Mouse (Mus musculus): ENCODE results near the gene Gm21987.
A peak's percentile ranks its signal among the peaks of the same experiment; 100 is the strongest.

Gene Gm21987

DNA sequence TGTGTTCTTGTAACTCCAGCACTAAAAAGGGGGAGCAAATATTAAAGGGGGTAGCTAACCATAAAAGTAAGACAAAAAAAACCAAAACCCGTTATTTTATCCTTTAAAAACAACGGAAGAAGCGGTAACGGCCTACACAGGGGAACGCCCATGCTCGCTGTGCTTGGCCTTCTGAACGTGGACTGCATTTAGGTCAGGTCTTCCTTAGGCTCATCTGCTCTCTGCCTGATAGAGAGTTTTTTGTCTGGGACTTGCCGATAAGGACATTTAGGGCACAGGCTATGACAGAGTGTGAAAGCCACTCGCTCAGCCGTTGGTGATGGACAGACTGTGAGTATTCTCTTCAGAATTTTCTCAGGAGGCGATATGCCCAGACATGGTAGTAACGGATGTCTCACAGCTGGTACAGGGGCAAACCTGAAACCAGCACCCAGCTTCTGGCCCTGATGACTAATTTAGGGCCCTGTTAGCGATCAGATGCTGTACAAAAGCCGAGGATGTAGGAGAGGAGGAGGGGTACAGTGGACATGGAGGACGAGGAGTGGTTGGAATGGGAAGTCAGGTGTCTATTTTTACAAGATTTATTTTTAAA lies 25.0 kb downstream of the Gm21987 start:
- DNase-seq (ENCODE audit: low spot score in 2 of 2), result no peak

DNA sequence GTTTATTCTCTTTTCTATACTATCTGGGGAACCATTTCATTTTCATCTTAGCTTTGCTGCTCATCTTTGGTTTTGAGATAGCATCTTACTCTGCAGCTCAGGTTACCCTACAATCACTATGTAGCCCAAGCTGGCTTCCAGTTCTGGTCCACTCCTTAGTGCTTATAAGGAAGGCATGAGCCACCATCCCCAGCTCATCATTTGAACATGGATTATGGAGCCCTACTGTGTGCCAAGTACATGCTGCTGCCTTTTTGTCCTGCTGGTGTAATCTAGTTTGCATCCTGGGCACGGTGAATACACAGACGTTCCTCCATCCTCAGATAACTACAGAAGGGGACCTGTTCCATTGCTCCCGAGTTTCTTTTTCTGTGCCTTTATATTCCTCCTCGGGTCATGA lies 26.0 kb downstream of the Gm21987 start:
- no peak for DNase-seq (ENCODE audit: low spot score in 2 of 2)

DNA sequence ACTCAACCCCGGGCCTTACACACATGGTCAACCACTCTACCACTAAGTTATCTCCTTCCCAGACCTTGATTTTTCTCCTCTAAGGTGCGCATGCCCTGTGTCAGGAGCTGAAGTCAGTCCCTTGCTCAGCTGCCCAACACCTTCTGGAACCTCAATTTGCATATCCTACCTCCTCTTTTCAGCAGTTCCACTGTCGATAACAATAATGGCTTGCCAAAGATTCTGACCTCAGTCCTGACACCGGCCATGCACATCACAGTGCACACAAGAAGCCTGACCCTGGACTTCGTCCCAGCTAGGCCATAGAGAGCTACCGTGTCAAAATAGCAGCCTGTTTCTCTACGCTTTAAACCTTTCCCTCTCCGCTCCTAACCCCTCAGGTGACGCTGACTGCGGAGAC lies 26.6 kb downstream of the Gm21987 start:
- no peak for DNase-seq (ENCODE audit: low spot score in 2 of 2)

DNA sequence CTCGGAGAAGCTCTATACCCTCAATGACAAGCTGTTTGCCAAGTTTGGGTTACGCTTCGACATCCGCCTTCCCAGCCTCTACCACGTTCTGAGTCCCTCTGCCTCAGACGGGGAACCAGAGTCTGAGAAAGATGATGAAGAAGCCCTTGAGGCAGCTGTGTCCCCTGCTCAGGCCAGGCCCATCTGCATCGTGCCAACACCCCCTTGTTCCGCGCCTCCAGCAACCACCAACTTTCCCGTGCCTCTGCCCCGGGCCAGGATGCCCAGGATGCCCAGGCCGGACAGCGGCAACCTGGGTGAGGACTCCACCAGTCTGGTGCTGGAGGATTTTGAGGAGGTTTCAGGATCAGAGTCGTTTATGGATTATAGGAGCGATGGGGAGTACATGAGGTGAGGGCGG lies 27.1 kb downstream of the Gm21987 start:
- DNase-seq (ENCODE audit: low spot score in 2 of 2), result no peak

DNA sequence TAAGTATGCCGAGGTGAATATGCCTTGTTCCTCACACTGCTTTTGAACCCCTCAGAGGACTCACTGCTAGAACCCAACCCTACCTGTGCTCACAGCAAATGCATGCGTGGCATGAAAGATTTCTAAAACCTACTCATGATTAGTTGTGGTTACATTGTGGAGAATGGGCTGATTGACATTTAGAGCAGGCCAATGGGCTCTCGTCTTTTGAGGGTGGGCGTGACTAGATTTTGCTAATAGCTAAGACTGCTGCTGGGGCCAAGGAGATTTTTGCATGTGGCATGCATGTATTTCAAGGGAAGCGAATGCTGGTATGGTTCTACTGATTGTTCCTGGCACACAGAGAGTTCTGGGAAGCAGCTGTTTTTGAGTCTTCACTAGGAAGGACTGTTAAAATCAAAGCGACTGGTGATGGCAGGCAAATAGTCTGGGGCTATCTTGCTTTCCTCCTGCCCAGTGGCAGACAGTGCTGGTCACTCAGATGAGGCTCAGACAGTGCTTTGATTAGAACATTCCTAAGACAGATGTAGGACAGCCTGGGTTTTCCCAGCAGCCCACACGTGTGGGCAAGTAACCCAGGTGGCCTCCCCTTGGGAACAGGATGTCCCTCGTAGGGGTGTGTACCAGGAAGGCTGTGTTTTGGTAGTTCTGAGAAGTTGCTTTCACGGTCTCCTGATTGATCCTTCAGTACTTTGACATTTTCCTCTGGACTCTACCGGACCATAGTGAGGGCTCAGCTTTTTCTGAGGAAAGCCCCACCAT lies 27.7 kb downstream of the Gm21987 start:
- DNase-seq (ENCODE audit: low spot score in 2 of 2), result no peak

DNA sequence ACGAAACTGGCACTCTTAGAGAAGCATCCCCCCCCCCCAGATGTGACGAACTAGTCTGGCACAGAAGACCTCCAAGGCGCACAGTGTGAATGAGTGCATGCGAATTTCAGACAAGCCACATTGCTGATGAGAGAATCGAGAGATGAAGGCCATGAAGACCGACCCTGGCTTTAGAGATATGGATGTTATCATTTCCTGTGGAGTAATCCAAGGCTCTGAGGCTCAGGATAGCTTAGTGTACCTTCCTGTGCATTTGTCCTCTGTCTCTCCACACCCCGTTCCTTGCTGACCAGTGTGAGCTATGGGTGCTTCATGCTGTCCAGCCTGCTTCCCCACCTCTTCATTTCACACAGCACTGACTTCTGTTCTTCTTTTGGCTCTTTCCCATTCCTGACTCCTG lies 28.3 kb downstream of the Gm21987 start:
- DNase-seq (ENCODE audit: low spot score in 2 of 2), result no peak

DNA sequence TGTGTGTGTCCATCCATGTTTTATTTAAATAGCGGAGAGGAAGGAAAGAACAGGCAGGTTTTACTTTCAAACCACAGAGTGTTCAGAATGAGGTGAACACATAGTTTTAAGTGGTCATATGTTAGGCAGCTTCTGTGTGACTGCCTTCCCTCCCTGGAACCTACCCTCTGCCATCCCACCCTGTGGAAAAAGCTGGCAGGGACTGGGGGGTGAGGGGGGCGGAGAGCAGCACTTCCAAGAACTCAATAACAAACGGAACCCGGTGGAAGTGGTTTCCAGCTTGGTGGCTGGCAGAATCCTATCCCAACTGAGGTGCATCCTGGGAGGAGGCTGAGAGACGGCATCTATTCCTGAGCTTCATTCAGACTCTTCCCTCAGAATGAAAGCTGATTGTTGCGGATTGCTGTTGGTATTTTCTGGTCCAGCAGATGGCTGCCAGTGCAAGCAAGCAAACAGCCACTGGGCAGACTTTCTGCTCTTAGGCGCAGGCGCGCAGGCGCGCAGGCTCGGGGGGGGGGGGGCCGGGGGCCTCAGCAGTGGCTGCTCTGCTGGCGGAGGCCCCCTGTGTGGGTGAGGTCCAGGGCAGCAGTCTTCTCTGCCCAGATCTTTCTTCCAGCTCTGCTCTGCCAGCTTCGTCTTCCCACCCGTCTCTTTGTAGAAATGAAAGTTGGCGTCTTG lies 29.5 kb downstream of the Gm21987 start:
- peak; percentile 25 to 31 for DNase-seq (ENCODE audit: low spot score in 2 of 2)

DNA sequence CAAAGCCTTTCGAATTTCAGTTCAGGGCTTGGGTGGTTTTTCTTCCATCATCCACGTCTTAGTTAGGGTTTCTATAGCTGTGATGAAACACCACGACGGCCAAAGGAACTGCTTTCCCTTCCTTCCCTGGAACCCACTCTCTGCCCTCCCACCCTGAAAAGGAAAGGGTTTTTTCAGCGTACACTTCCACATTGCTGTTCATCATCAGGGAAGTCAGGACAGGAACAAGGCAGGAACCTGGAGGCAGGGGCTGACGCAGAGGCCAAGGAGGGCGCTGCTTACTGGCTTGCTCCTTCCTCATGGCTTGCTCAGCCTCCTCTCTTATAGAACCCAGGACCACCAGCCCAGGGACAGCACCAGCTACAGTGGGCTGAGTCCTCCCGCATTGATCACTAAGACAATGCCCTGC lies 30.0 kb downstream of the Gm21987 start:
- DNase-seq (ENCODE audit: low spot score in 2 of 2), result no peak

DNA sequence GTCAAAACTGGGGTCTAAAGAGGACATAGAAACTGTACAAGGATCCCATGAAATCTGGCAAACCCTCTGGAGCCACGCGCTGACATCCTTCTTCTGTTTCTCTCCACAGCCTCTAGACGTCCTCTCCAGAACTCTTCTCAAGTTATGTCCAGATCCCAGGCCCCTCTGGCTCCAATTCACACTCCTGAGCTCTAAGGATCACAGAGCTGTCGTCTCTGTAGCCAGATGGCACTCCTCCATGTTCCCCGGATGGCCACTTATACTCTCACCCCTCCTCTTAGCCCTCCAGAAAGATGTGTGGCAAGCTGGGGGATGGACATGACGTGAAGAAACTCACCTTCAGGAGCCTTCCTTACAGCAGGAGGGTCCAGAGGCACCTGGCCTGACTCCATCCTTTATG lies 30.7 kb downstream of the Gm21987 start:
- DNase-seq (ENCODE audit: low spot score in 2 of 2), result no peak

DNA sequence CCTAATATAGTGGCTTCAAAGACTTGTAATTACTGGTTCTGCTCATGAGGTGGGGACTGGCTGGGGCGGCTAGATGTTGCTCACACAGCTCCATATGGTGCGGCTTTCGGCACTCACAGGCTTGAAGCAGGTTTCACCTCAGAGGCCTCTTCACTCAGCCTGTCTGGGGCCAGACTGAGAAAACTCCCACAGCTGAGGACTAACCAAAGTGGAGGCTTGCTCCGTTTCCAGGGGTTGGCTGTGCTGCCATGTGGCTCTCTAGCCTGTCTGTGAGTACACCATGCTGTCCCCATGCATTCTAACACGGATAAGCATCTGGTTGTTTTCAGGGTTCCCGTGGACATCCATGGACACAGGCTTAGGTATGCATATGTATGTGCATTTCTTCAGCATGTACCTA lies 31.8 kb downstream of the Gm21987 start:
- DNase-seq (ENCODE audit: low spot score in 2 of 2), result no peak

DNA sequence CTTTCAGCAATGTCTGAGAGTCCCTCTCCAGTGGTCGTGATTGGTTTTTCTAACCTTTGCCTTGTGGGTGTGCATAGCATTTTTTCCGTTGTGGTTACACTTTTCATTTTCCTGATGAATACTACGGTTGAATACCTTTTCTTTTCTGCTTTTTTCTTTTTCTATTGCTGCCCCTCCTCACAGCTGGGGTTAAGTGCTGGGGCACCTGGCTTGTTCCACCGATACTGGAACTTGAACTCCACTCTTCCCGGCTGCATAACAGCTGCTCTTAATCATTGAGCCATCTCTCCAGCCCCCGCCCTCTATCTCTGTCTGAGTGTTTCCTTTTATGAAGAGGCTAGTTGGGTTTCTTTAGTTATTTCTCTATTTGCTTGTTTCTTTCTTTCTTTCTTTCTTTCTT lies 32.2 kb downstream of the Gm21987 start:
- DNase-seq (ENCODE audit: low spot score in 2 of 2), result no peak

DNA sequence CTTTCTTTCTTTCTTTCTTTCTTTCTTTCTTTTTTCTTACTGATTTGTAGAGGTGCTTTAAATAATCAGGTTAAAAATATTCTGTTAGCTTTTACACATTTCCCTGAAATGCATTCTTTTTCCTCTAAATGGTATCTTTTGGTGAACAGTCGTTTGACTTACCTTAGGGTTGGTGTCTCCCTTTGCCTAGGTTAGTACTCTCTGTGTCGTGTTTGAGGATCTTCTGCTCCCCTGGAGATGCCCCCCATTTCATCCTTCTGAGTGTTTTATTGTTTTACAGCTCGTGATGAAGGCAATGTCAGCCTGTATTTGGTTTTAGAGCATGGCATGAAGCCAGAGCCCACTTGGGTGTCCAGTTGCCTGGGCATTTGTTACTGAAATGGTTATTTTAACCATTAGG lies 32.7 kb downstream of the Gm21987 start:
- no peak for DNase-seq (ENCODE audit: low spot score in 2 of 2)

DNA sequence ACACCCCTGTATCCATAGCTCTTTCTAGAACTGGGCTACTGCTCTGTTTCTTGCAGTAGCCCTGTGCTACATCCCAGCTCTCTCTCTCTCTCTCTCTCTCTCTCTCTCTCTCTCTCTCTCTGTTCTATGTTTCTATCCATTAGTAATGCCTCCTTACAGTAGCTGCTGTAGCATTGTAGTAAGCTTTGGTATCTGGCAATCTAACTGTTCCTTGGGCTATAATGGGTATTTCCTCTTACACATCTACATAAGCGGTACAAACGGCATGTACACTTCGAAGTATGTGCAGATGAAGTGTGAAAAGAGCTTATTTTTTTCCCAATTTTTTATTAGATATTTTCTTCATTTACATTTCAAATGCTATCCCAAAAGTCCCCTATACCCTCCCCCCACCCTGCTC lies 33.1 kb downstream of the Gm21987 start:
- DNase-seq (ENCODE audit: low spot score in 2 of 2), result no peak

DNA sequence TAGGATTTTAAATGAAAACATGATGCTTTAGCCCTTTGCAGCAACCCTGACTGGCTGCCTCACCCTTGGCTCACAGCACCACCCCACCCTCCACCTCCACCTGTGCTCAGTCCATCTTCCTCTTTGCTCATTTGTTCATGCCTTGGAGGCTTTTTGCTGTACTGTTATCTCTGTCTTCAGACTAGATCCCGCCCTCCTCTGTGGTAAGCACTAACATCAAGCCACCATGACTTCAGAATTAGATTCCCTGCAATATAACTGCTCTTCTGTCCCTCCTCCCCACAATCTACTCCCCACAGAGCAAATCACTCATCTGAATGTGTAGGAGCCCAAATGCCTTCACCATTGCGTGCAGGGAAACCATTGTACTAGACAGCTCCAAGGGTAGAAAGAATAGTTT lies 36.8 kb downstream of the Gm21987 start:
- DNase-seq (ENCODE audit: low spot score in 2 of 2), result no peak

DNA sequence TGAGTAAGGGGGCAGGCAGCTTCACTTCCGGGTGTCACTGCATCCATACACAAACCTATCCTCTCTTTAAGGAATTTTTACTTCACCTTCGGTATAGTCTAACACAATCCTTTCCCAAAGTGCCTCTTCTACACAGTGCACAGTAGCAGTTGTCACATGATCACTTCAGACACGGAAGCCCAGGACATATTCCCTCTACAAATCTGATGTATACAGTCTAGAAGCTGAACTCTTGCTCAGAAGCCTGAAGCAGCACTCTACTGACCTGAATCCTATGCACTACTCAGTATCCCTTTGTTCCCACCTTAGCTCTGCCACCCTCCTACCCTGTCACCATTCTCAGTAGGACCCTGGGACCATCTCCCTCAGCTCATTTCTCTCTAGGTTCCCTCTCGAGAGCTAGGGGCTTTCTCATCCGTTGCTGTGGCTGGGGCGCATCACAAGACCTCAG lies 38.4 kb downstream of the Gm21987 start:
- no peak for DNase-seq (ENCODE audit: low spot score in 2 of 2)

DNA sequence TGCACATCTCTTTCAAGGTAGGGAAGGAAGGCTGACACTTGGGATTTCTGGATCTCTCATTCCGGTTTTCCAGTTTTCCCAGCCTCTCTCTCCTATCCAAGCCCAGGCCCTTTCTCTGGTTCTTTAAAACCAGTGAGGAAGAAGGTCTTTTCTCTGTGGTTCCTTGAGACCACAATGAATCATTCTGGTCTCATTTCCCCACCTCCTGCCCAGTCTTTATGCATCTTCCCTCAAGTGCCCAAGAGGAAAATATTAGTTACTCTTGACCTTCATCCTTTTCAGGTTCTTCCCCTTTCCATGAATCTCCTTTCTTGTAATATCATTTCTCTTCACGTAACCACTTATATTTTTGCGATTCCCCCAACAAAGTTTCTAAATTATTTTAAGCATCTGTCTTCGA lies 38.9 kb downstream of the Gm21987 start:
- DNase-seq (ENCODE audit: low spot score in 2 of 2), result no peak

DNA sequence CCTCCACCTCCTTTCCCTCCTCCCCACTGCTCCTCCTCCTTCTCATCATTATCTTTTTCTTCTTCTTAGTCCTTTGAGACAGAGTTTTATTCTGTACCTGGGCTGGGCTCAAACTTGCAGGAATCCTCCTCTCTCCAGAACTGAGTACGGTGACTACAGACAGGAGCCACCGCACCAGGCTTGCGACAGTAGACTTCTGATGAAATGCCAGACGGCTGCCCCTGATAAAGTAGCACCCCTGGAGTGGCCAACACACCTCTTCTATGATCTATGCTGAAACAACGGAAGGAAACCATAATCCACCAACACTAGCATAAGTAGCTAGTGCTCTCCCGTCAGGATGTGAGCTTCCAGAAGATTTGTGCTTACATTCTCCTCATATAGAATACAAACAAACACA lies 40.5 kb downstream of the Gm21987 start:
- no peak for DNase-seq (ENCODE audit: low spot score in 2 of 2)

DNA sequence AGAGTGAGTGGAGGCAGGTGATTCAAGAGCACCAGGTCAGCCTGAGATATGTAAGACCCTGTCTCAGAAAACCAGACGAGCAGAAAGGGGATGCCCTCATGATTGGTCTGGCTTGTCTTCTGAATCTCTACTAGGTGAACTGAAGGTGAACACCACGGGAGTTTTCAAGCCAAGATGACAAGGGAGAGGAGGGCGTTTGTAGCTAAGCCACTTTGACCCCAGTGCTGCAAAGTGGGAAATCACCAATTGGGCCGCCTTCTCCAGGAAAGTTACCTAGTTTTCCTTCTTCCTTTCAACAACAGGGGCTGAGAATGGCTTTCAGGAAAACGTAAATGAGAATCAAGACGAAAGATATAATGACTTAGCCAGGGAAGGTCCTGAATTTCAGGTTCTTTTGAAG lies 41.9 kb downstream of the Gm21987 start:
- no peak for DNase-seq (ENCODE audit: low spot score in 2 of 2)

DNA sequence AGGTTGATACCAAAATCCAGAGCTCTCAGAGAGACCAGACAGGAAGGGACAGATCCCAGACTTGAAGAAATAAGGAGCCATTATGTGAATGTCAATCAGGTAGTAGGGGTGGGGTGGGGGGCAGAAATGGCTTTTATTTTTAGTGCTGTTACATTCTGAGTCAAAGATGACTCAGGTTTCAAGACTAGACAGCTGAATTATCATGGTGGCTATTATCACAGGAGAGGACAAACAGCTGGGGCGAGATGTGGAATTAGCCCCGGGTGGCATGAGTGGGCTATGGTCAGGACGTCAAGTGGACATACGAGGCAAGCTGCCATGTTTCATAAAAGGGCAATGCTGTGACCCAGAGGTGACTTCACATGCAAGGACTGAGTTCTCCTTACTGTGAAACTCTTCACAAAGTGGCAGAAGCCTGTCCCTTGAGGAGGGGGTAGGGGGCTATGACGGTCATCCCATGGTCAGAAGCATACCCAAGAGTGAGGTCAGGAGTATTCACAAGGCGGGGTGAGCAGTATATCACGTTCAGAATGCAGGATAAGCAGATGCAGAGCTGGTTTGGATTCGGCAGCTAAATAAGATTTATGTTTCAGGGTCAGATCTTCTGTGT lies 42.5 kb downstream of the Gm21987 start:
- no peak for DNase-seq (ENCODE audit: low spot score in 2 of 2)

DNA sequence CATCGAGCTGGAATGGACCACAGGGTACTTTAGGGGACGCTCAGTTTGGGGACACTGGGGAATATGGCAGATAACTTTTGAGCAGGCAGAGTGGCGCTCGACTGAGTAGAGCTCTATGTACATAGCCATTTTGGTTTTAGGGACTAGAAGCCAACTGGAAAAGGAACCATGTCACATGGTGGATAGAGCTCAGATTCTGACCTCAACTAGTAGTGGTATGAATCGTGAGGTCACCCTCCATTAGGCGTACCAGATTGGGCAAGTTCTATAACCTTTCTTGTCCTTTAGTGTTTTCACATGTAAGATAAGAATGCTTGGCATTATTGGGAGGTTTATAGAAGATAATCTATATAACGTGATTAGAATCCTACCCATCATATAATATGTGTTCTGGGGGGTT lies 43.5 kb downstream of the Gm21987 start:
- DNase-seq (ENCODE audit: low spot score in 2 of 2), result no peak

DNA sequence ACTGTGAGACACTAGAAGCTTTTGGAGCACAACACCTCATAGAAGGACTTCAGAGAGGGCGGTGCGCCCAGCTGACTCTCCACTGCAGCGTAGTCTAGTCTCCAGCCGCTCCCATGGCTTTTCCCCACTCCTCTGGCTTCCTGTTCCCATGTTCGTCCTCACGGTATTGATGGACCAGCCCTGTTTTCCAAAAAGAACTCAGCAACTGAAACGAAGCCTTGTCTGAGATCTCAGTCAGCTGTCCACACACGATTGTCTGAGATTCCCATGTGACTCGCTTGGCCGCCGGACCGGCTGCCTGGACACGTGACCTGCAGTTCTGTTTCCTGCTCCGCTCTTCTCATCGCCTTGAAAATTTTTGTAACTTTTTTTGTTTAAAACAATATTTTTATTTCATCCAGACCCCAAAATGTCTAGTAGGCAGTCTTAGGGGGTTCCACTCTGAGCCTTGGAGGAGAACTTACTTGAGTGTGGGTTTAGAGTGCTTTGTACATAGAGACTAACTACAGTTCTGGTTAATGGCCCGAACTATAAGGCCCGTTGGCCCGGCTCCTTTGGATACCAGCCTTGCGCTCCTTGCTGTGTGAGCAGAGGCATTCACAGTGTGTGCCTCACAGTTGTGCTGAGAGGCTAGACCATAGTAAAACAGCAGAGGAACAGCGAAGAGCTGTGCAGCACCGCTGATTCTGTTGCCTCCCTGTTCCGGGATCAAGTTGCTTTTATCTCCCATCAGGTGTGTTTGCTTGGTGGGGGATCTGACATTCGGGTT lies 45.5 kb downstream of the Gm21987 start:
- DNase-seq (ENCODE audit: low spot score in 2 of 2), result no peak

DNA sequence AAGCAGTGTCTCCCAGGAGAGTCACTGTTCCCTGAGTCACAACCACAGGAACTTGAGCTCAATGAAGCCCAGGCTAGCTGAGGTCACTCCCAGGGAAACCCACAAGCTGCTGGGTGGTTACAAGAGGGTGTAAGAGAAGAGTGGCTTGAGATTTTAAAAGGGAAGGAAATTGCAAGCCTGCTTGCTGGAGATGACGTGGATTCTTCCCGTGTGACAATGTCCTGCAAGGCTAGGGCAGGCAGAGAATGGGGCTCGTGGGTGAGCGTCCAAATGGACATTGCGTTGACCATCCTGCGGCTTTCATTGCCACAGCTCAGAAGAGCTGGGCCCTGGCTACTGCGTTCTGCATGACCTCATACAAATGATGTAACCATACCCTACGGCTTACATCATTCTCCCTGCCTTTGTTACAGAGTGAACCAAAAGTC lies 47.4 kb downstream of the Gm21987 start:
- no peak for DNase-seq (ENCODE audit: low spot score in 2 of 2)

Data from frontal cortex, postnatal 14 days (tissue).